Mouse (Mus musculus) CH12.LX (cell line): Measurements from ENCODE around the gene Hmox2.

Experiments used
- CTCF ChIP-seq, 2 experiments: IDR thresholded peaks in 1 of 2; conservative IDR thresholded peaks in 1 of 2; 2 replicates each; pipeline ENCODE4 v1.5.1; 2011 to 2012; ENCODE audit warnings: low read depth in 2 of 2, low read length in 2 of 2, improper control_type of control experiment in 1 of 2, inconsistent platforms in 1 of 2, mild to moderate bottlenecking in 1 of 2, moderate library complexity in 1 of 2
- MAX ChIP-seq: IDR thresholded peaks from 2 replicates; pipeline ENCODE4 v1.6.1; 2011; ENCODE audit warnings: low read length, improper control_type of control experiment

- TF ChIP-seq CTCF (conservative IDR thresholded peaks at IDR 0.05 in 1 of 2, IDR thresholded peaks at IDR 0.05 in 1 of 2; ENCODE audit: low read depth in 2 of 2, low read length in 2 of 2) = no peak
- TF ChIP-seq MAX = no peak
These were observed 48.1 kb upstream of the Hmox2 start for GRCm38 (mm10) chr16:4678080-4678479.
